29 mouse cellular contexts compared by ENCODE assay signal in genomic region chr3:88127636-88128035, GRCm38 (mm10). TPM values are rescaled to one million over a fixed set of nuclear protein-coding genes. Genes with fewer than 3 reads are reported as not detected.
"Had no signal": no experiment of that assay in that cellular context is flagged by ENCODE, and none has a peak within 500 bp of the region (broad histone marks: within the 10 kb centered on the region; RNA-seq: fewer than 3 reads in every experiment).

No protein-coding gene starts in this region.

- H3K9ac ChIP-seq: limb, embryonic 13.5 days; liver, embryonic 12.5 days; liver, embryonic 15.5 days; lung, embryonic 15.5 days; midbrain, embryonic 13.5 days; neural tube, embryonic 13.5 days had no signal

- H3K9me3 ChIP-seq: limb, embryonic 10.5 days; limb, embryonic 13.5 days; liver, embryonic 12.5 days; liver, embryonic 15.5 days; lung, embryonic 15.5 days; megakaryocyte, embryonic 14.5 days; midbrain, embryonic 10.5 days; midbrain, embryonic 13.5 days; neural tube, embryonic 13.5 days had no signal

- H3K36me3 ChIP-seq: limb, embryonic 10.5 days; limb, embryonic 13.5 days; liver, embryonic 12.5 days; liver, embryonic 15.5 days; lung, embryonic 15.5 days; midbrain, embryonic 10.5 days; midbrain, embryonic 13.5 days; neural tube, embryonic 13.5 days had no signal

- H3K27me3 ChIP-seq: limb, embryonic 13.5 days; liver, embryonic 12.5 days; liver, embryonic 15.5 days; lung, embryonic 15.5 days; megakaryocyte, embryonic 14.5 days; midbrain, embryonic 13.5 days; neural tube, embryonic 13.5 days had no signal

- H3K4me1 ChIP-seq: limb, embryonic 10.5 days; limb, embryonic 13.5 days; liver, embryonic 12.5 days; liver, embryonic 15.5 days; midbrain, embryonic 10.5 days; midbrain, embryonic 13.5 days; neural tube, embryonic 13.5 days had no signal

- H3K27ac ChIP-seq: layer of hippocampus, adult 2 months; limb, embryonic 10.5 days; limb, embryonic 13.5 days; liver, embryonic 12.5 days; liver, embryonic 15.5 days; lung, embryonic 15.5 days; midbrain, embryonic 10.5 days; midbrain, embryonic 13.5 days; neural tube, embryonic 13.5 days; stomach, postnatal 0 days had no signal

- H3K4me3 ChIP-seq: layer of hippocampus, adult 2 months; limb, embryonic 10.5 days; limb, embryonic 13.5 days; liver, embryonic 12.5 days; liver, embryonic 15.5 days; lung, embryonic 15.5 days; megakaryocyte, embryonic 14.5 days; midbrain, embryonic 10.5 days; midbrain, embryonic 13.5 days; myocyte; neural tube, embryonic 13.5 days had no signal

- DNase-seq: kidney, adult 18-20 months; kidney, adult 9 months; kidney, postnatal 25 days; layer of hippocampus, adult 9-11 months; liver; lung, postnatal 10 days had no signal

- H3K4me2 ChIP-seq: limb, embryonic 13.5 days; liver, embryonic 12.5 days; liver, embryonic 15.5 days; lung, embryonic 15.5 days; midbrain, embryonic 13.5 days; neural tube, embryonic 13.5 days had no signal

- ATAC-seq: liver, embryonic 12.5 days; midbrain, embryonic 13.5 days; midbrain, embryonic 16.5 days had no signal

RNA-seq across cellular contexts. Expression of gene Iqgap3, which starts 45.9 kb away (rescaled TPM):
- total RNA-seq: monocyte, adult 5-6 weeks; neutrophil, adult 5-6 weeks had no signal

RNA-seq across cellular contexts. Expression of gene Ttc24, which starts 49.5 kb away (rescaled TPM):
- total RNA-seq: layer of hippocampus, adult 2 months; layer of hippocampus, postnatal 25 days; left cerebral cortex, adult 18-20 months; left cerebral cortex, postnatal 25 days; monocyte, adult 5-6 weeks; neutrophil, adult 5-6 weeks had no signal
- polyA plus RNA-seq: kidney, embryonic 16.5 days; large intestine, adult 2 months; limb, embryonic 10.5 days; limb, embryonic 13.5 days; liver, embryonic 12.5 days; liver, embryonic 15.5 days; lung, embryonic 15.5 days; midbrain, embryonic 10.5 days; midbrain, embryonic 13.5 days; midbrain, embryonic 16.5 days; myocyte; neural tube, embryonic 13.5 days; small intestine, adult 2 months; spleen, adult 2 months; stomach, embryonic 14.5 days; stomach, postnatal 0 days had no signal
